ENCODE assay signal across 10 mouse cellular contexts in genomic region chr8:85926107-85926506, GRCm38 (mm10).
DNase-seq lines count a peak whose midpoint lies in the region; ATAC-seq and TF ChIP-seq lines count a peak whose summit lies in the region.
"Had no signal": no experiment of that assay in that cellular context is flagged by ENCODE, and none has a peak within 500 bp of the region (broad histone marks: within the 10 kb centered on the region; RNA-seq: fewer than 3 reads in every experiment).

No protein-coding gene starts in this region.

- no peak for TF ChIP-seq EP300 in liver, postnatal 0 days (IDR thresholded peaks at IDR 0.05; ENCODE audit: low read depth)

- H3K27me3 ChIP-seq in kidney, embryonic 15.5 days, result no peaks in the 10 kb centered on the region
- H3K27me3 ChIP-seq in liver, postnatal 0 days (ENCODE audit: insufficient read depth, low read length), result no peaks in the 10 kb centered on the region
- H3K27me3 ChIP-seq: liver, embryonic 13.5 days had no signal

- H3K4me3 ChIP-seq in kidney, embryonic 15.5 days (replicated peaks), result no peak overlapping the region
- H3K4me3 ChIP-seq in liver, postnatal 0 days (ENCODE audit: low read depth, low read length), result no peak overlapping the region
- H3K4me3 ChIP-seq: liver, embryonic 13.5 days had no signal

- H3K27ac ChIP-seq in kidney, embryonic 15.5 days, result peak overlapping the region; percentile 10; the same call in 1 of the 2 replicates
- no peak overlapping the region for H3K27ac ChIP-seq in liver, postnatal 0 days (ENCODE audit: low read depth)
- H3K27ac ChIP-seq: liver, embryonic 13.5 days had no signal

- H3K4me2 ChIP-seq in kidney, embryonic 15.5 days, result no peak overlapping the region
- no peak overlapping the region for H3K4me2 ChIP-seq in liver, postnatal 0 days (ENCODE audit: low read depth, low read length)
- H3K4me2 ChIP-seq: liver, embryonic 13.5 days had no signal

- 0 out of 2 replicates have a peak, but pooled peaks have one; percentile 10 for ATAC-seq in cerebellum, adult (ENCODE audit: insufficient number of reproducible peaks, low FRiP score, low TSS enrichment)
- no peak for ATAC-seq in kidney, embryonic 15.5 days (replicated peaks; ENCODE audit: low FRiP score)
- ATAC-seq in liver, postnatal 0 days, result no peak

- peaks cover 7% of the 10 kb centered on the region; the same call in 1 of the 2 replicates for H3K36me3 ChIP-seq in kidney, embryonic 15.5 days
- H3K36me3 ChIP-seq in liver, postnatal 0 days (replicated peaks; ENCODE audit: insufficient read depth, low read length), result no peaks in the 10 kb centered on the region
- H3K36me3 ChIP-seq: liver, embryonic 13.5 days had no signal

- no peak for DNase-seq in cerebellum, postnatal 25 days
- no peak for DNase-seq in kidney, postnatal 25 days
- DNase-seq in fibroblast of lung, adult 2 months (ENCODE audit: low read depth), result peak; percentile 26
- DNase-seq in layer of hippocampus, postnatal 14 days (ENCODE audit: low spot score in 2 of 2), result peak; percentile 9 to 52
- DNase-seq in liver, postnatal 0 days, result no peak
- DNase-seq in thymus, postnatal 14 days, result no peak
- DNase-seq: embryo, embryonic 11 days; liver, embryonic 13.5 days had no signal

- 42% methylated on average over 3 of the region's 3 CpGs for WGBS in kidney, embryonic 15.5 days
- 80% methylated on average over 3 of the region's 3 CpGs for WGBS in liver, postnatal 0 days (ENCODE audit: insufficient replicate concordance)

- H3K9ac ChIP-seq in kidney, embryonic 15.5 days, result no peak overlapping the region
- H3K9ac ChIP-seq in liver, postnatal 0 days (replicated peaks), result no peak overlapping the region
- H3K9ac ChIP-seq: liver, embryonic 13.5 days had no signal

- H3K4me1 ChIP-seq in kidney, embryonic 15.5 days, result 0 out of 2 replicates have a peak, but pooled peaks cover 3% of the 10 kb centered on the region
- no peaks in the 10 kb centered on the region for H3K4me1 ChIP-seq in liver, postnatal 0 days (ENCODE audit: insufficient read depth)
- H3K4me1 ChIP-seq: liver, embryonic 13.5 days had no signal

- no peaks in the 10 kb centered on the region for H3K9me3 ChIP-seq in kidney, embryonic 15.5 days (replicated peaks)
- no peaks in the 10 kb centered on the region for H3K9me3 ChIP-seq in liver, postnatal 0 days (ENCODE audit: low read length)
- H3K9me3 ChIP-seq: liver, embryonic 13.5 days had no signal

- TF ChIP-seq CTCF in liver, postnatal 0 days (IDR thresholded peaks at IDR 0.05; ENCODE audit: low read depth), result no peak

Comparison
In these comparisons a context has a peak if more than half of its experiments do, and no peak if none do; other contexts are left out.
1. DNase-seq: peak in fibroblast of lung, adult 2 months (single experiment) and layer of hippocampus, postnatal 14 days (2 of 2); none in cerebellum, postnatal 25 days (0 of 2), kidney, postnatal 25 days (0 of 2), liver, postnatal 0 days (single experiment) and thymus, postnatal 14 days (single experiment).